Mouse (Mus musculus) heart, postnatal 0 days (tissue): ENCODE measurements around the gene Igsf8. TPM values are rescaled to one million over a fixed set of nuclear protein-coding genes. Genes with fewer than 3 reads are reported as not detected.
A peak's percentile ranks its signal among the peaks of the same experiment; 100 is the strongest.

Source experiments
- ATAC-seq: fragments of 200-750 bp; cut with Nextera tagmentation; 2 replicates; pipeline ENCODE4 v1.8.0; 2017; ENCODE audit warnings: low read depth, moderate number of reproducible peaks, moderate library complexity; ENCODE audit not compliant: insufficient read depth
- DNase-seq: peaks from one replicate; pipeline ENCODE4 v3.0.0-alpha.2; 2016; ENCODE audit warnings: low spot score
- H3K27ac ChIP-seq: fragments of 300-500 bp; sonication (generic); 2 replicates; pipeline ENCODE4 v1.5.1; 2014; ENCODE audit warnings: low read depth, mild to moderate bottlenecking
- H3K27me3 ChIP-seq: fragments of 300-500 bp; sonication (generic); 2 replicates; pipeline ENCODE4 v1.6.1; 2014; ENCODE audit warnings: low read length, mixed read lengths; ENCODE audit not compliant: control insufficient read depth, insufficient read depth
- H3K36me3 ChIP-seq: fragments of 300-500 bp; sonication (generic); replicated peaks from 2 replicates; pipeline ENCODE4 v1.6.1; 2014; ENCODE audit warnings: low read length, mixed read lengths; ENCODE audit not compliant: control insufficient read depth, insufficient read depth
- H3K4me1 ChIP-seq: fragments of 300-500 bp; sonication (generic); 2 replicates; pipeline ENCODE4 v1.6.1; 2014; ENCODE audit warnings: antibody characterized with exemption; ENCODE audit not compliant: control insufficient read depth, insufficient read depth
- H3K4me2 ChIP-seq: fragments of 300-500 bp; sonication (generic); 2 replicates; pipeline ENCODE4 v1.6.1; 2014; ENCODE audit warnings: low read depth, mild to moderate bottlenecking, low read length, moderate library complexity
- H3K4me3 ChIP-seq: fragments of 300-500 bp; sonication (generic); 2 replicates; pipeline ENCODE4 v1.5.1; 2014; ENCODE audit warnings: low read depth, low read length
- H3K9ac ChIP-seq: fragments of 300-500 bp; sonication (generic); replicated peaks from 2 replicates; pipeline ENCODE4 v1.6.1; 2014; ENCODE audit warnings: low read depth, low read length, mixed read lengths
- H3K9me3 ChIP-seq: fragments of 300-500 bp; sonication (generic); replicated peaks from 2 replicates; pipeline ENCODE4 v1.6.1; 2016; ENCODE audit warnings: low read length; ENCODE audit not compliant: control insufficient read depth
- CTCF ChIP-seq: IDR thresholded peaks from 2 replicates; pipeline ENCODE4 v1.5.1; 2016; ENCODE audit warnings: antibody characterized with exemption, control low read depth, low read depth
- EP300 ChIP-seq: IDR thresholded peaks from 2 replicates; pipeline ENCODE4 v1.6.1; 2016; ENCODE audit warnings: antibody characterized with exemption, low read depth
- WGBS: fragments of 180-500 bp; shearing (Covaris S2); extraction: QIAGEN DNeasy Blood & Tissue Kit; methylation state at CpG from one replicate; pipeline ENCODE4 v1.1.7; 2014; 5-methylcytosine and 5-hydroxymethylcytosine counted together
- polyA plus RNA-seq: library from polyadenylated mRNA; unstranded; fragments of >200 nt; fragmentation: Nextera tagmentation; extraction: Ambion mirVana; gene quantifications from 2 replicates; pipeline ENCODE4 v1.2.1, GENCODE M21; 2015
- total RNA-seq: library from RNA; depleted of rRNA; stranded (reverse); fragments of >200 nt; gene quantifications from 2 replicates; pipeline ENCODE4 v1.2.3, GENCODE M21; 2014; ENCODE audit warnings: low replicate concordance

The Igsf8 gene
- total and polyA plus RNA-seq, 2 experiments from 2014 or later: 11.4 to 22.1 TPM

DNA sequence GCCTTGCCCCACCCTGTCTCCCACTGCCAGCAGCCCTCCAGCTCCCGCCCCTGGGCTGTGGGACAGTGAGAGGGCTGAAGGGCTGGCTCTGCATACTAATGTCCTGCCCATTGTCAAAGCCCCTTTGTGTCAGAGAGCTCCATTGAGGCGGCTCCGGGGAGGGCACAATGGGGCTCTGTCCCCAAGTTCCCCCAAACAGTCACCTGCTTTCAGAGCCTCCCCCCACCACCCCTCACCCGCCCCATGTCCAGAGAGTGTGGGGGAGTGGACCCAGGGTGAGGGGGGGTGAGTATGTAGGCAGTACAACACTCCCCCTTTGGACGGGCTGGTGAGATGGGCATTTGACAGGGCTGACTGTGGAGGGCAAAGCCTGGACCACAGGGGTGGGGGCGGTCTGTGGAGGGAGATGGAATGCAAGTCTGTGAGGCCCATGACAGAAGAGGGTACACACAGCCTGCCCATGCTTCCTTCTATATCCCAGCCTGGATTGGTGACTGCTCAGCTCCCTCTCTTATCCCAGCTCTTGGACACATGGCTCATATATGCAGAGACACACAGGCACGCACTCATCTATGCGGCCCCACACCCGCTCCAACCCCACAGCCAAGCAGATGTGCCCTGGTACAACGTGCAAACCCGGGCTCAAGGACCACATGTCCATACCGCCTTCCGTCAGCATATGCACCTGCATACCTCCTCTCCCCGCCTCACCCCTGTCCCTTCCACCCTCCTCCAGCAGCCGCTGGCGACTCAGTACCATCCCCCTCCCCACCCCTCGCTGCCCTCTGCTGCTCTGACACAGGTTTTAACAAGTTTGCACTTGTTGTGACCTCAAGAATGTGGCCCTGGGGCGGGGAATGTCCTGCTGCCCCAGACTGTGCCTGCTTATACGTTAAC, 88.7 kb downstream of the Igsf8 start:
- ATAC-seq (peak; percentile 52), DNase-seq (no peak)
- Histone ChIP-seq H3K27ac (no peak overlapping the region), H3K36me3 (no peaks in the 10 kb centered on the region), H3K4me2 (peak overlapping the region; percentile 28; the same call in 1 of the 2 replicates), H3K27me3 (peaks cover 29% of the 10 kb centered on the region; the same call in 1 of the 2 replicates), H3K9me3 (no peaks in the 10 kb centered on the region), H3K9ac (no peak overlapping the region), H3K4me3 (no peak overlapping the region), H3K4me1 (peaks cover 2% of the 10 kb centered on the region; the same call in 1 of the 2 replicates)
- WGBS: 14% methylated on average over 19 of the region's 19 CpGs
- no peak for TF ChIP-seq CTCF
- no peak for TF ChIP-seq EP300

- ATAC-seq (no peak), DNase-seq (no peak)
- H3K9me3 ChIP-seq: no peaks in the 10 kb centered on the region
- no peak overlapping the region for H3K4me3 ChIP-seq
- H3K27ac ChIP-seq: no peak overlapping the region
- H3K27me3 ChIP-seq: peaks cover 31% of the 10 kb centered on the region; the same call in 1 of the 2 replicates
- 57% methylated on average over 6 of the region's 6 CpGs for WGBS
- TF ChIP-seq EP300 (no peak), CTCF (no peak)
- peaks cover 2% of the 10 kb centered on the region; the same call in 1 of the 2 replicates for H3K4me1 ChIP-seq
- H3K4me2 ChIP-seq: no peak overlapping the region
- no peaks in the 10 kb centered on the region for H3K36me3 ChIP-seq
- H3K9ac ChIP-seq: no peak overlapping the region
Observed at GRCm38 (mm10) chr1:172352001-172352400, 90.6 kb downstream of the Igsf8 start.

DNA sequence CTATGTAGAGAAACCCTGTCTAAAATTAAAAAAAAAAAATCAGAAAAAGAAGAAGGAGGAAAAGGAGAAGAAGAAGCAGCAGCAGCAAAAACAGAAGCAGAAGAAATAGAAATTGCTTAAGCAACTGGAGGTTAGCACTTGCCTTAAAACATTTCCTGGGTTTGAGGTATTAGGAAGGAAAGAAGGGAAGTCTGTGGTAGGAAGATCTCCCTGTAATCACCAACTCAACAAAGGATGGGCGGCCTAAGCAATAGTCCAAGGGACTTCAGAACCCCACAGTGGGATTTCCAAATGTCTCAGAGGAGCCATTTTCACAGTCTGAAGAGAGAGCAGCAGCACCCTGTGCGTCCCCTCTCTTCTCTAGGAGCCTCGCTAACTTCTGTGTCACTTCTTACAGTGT, 91.0 kb downstream of the Igsf8 start:
- H3K4me1 ChIP-seq: peaks cover 2% of the 10 kb centered on the region; the same call in 1 of the 2 replicates
- no peaks in the 10 kb centered on the region for H3K9me3 ChIP-seq
- DNase-seq: no peak
- no peak for ATAC-seq
- peaks cover 33% of the 10 kb centered on the region; the same call in 1 of the 2 replicates for H3K27me3 ChIP-seq
- H3K4me3 ChIP-seq: no peak overlapping the region
- H3K36me3 ChIP-seq: no peaks in the 10 kb centered on the region
- no peak overlapping the region for H3K27ac ChIP-seq
- no peak for TF ChIP-seq EP300
- no peak overlapping the region for H3K4me2 ChIP-seq
- WGBS: 67% methylated on average over 3 of the region's 3 CpGs
- no peak overlapping the region for H3K9ac ChIP-seq

- 48% methylated on average over 3 of the region's 3 CpGs for WGBS
- Histone ChIP-seq H3K4me2 (no peak overlapping the region), H3K27me3 (peaks cover 21% of the 10 kb centered on the region; the same call in 1 of the 2 replicates), H3K4me1 (no peaks in the 10 kb centered on the region; the same call in 1 of the 2 replicates), H3K9ac (no peak overlapping the region), H3K4me3 (no peak overlapping the region), H3K27ac (no peak overlapping the region), H3K9me3 (no peaks in the 10 kb centered on the region), H3K36me3 (no peaks in the 10 kb centered on the region)
- no peak for ATAC-seq
- no peak for DNase-seq
- TF ChIP-seq CTCF (no peak), EP300 (no peak)
Observed at GRCm38 (mm10) chr1:172355336-172355735, 93.9 kb downstream of the Igsf8 start.

DNA sequence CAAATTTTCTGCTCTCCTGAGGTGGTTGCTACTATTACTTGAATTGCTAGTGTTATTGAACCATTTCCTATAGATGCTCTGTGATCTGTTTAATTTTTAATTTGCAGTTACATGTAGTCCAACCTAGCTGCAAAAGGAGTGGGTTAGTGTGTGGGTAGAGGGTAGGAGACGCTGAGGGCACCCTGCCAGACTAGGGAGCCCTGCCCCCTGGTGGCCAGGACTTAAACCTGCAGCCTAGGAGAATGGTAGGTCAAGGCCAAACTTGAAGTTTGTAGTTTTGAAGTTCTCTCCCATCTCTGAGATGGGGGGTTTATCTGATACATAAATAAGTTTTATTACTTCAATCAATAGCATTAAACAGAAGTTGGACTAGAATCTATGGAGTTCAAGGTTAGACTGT, 96.1 kb downstream of the Igsf8 start:
- Histone ChIP-seq H3K9me3 (no peaks in the 10 kb centered on the region), H3K4me3 (no peak overlapping the region), H3K27ac (no peak overlapping the region), H3K4me2 (no peak overlapping the region), H3K36me3 (no peaks in the 10 kb centered on the region), H3K9ac (no peak overlapping the region), H3K4me1 (no peaks in the 10 kb centered on the region), H3K27me3 (peaks cover 8% of the 10 kb centered on the region; the same call in 1 of the 2 replicates)
- TF ChIP-seq CTCF (peak; percentile 78), EP300 (no peak)
- ATAC-seq (peak; percentile 70), DNase-seq (peak; percentile 43)
- 0% methylated on average over 1 of the region's 1 CpGs for WGBS
